Mouse (Mus musculus) stomach, embryonic 16.5 days (tissue): ENCODE measurements around the gene Col5a3. TPM values are rescaled to one million over a fixed set of nuclear protein-coding genes. Genes with fewer than 3 reads are reported as not detected.

Source experiments
- ATAC-seq: fragments of 200-750 bp; cut with Nextera tagmentation; 2 replicates; pipeline ENCODE4 v1.8.0; 2017; ENCODE audit warnings: moderate number of reproducible peaks, moderate TSS enrichment; ENCODE audit not compliant: insufficient read depth, low FRiP score
- H3K27ac ChIP-seq: fragments of 300-500 bp; sonication (generic); 2 replicates; pipeline ENCODE4 v1.5.1; 2014; ENCODE audit warnings: low read length
- H3K27me3 ChIP-seq: fragments of 300-500 bp; sonication (generic); 2 replicates; pipeline ENCODE4 v1.6.1; 2014; ENCODE audit warnings: low read length, control low read depth, mixed read lengths; ENCODE audit not compliant: control insufficient read depth, insufficient read depth
- H3K36me3 ChIP-seq: fragments of 300-500 bp; sonication (generic); 2 replicates; pipeline ENCODE4 v1.6.1; 2014; ENCODE audit warnings: low read length; ENCODE audit not compliant: control insufficient read depth, insufficient read depth
- H3K4me1 ChIP-seq: fragments of 300-500 bp; sonication (generic); 2 replicates; pipeline ENCODE4 v1.6.1; 2014; ENCODE audit warnings: low read length, control low read depth, mixed read lengths; ENCODE audit not compliant: control insufficient read depth, insufficient read depth
- H3K4me2 ChIP-seq: fragments of 300-500 bp; sonication (generic); 2 replicates; pipeline ENCODE4 v1.6.1; 2014; ENCODE audit warnings: low read depth, low read length, mixed read lengths
- H3K4me3 ChIP-seq: fragments of 300-500 bp; sonication (generic); replicated peaks from 2 replicates; pipeline ENCODE4 v1.5.1; 2014; ENCODE audit warnings: mild to moderate bottlenecking, low read length
- H3K9ac ChIP-seq: fragments of 300-500 bp; sonication (generic); 2 replicates; pipeline ENCODE4 v1.6.1; 2014; ENCODE audit warnings: low read length
- H3K9me3 ChIP-seq: fragments of 300-500 bp; sonication (generic); replicated peaks from 2 replicates; pipeline ENCODE4 v1.6.1; 2016; ENCODE audit warnings: low read length, control low read depth; ENCODE audit not compliant: control insufficient read depth
- WGBS: fragments of 180-500 bp; shearing (Covaris S2); extraction: QIAGEN DNeasy Blood & Tissue Kit; methylation state at CpG from one replicate; pipeline ENCODE4 v1.1.7; 2014; 5-methylcytosine and 5-hydroxymethylcytosine counted together
- polyA plus RNA-seq: library from polyadenylated mRNA; unstranded; fragments of >200 nt; fragmentation: Nextera tagmentation; extraction: Ambion mirVana; gene quantifications from 2 replicates; pipeline ENCODE4 v1.2.1, GENCODE M21; 2015

Gene Col5a3
- polyA plus RNA-seq: 3.1 and 3.3 TPM in 2 replicates

DNA sequence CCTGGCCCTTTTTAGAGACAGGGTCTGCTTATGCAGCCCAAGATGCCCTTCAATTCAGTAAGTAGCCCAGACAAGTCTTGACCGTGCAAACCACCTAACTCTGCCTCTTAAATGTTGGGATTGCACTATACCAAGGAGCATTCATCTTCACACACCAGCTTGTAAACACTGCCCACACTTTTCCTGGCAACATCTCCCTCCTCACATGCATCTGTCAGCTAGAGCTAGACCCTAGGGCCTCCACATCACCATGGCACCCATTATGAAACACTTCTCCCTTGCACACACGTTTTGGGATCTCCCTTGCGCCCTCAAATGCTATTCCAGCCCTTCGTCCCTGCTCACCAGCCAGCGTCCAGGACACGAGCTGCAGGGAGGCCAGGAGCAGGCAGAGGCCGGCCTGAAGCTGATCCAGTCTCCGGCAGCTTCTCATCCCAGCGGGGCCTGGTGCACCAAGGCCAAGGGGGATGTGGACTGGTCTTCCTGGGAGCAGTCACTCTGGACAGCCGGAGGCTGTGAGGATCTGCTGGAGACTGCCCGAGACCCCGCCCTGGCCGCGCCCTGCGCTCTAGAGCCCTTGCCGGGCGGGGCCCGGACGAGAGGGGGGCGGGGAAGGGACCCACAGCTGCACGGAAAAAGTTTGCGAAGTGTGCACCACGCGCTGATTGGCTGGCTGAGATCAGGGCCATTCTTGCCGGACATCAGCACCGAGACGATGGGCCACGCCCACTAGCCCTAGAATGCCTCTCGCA, at the start of gene Col5a3:
Gene Col5a3, minus strand, starts transcription at position 547 of the 752 bp plus-strand sequence.
- H3K4me2 ChIP-seq: peak within 1 kb of the TSS; percentile 38
- WGBS: 4% methylated on average over 29 of the region's 29 CpGs
- peak within 1 kb of the TSS; percentile 8 for H3K4me3 ChIP-seq
- no peak within 1 kb of the TSS for H3K9ac ChIP-seq
- ATAC-seq: peak; percentile 82
- no peaks in the 10 kb centered on the region for H3K36me3 ChIP-seq
- peaks cover 5% of the 10 kb centered on the region for H3K4me1 ChIP-seq
- H3K9me3 ChIP-seq: no peaks in the 10 kb centered on the region
- no peak within 1 kb of the TSS for H3K27ac ChIP-seq
- H3K27me3 ChIP-seq: peaks cover 3% of the 10 kb centered on the region; the same call in 1 of the 2 replicates

- 55% methylated on average over 4 of the region's 4 CpGs for WGBS
- ATAC-seq: no peak
- no peak overlapping the region for H3K9ac ChIP-seq
- no peaks in the 10 kb centered on the region for H3K27me3 ChIP-seq
- no peaks in the 10 kb centered on the region for H3K4me1 ChIP-seq
- H3K27ac ChIP-seq: no peak overlapping the region
- no peak overlapping the region for H3K4me3 ChIP-seq
- H3K36me3 ChIP-seq: no peaks in the 10 kb centered on the region
- no peak overlapping the region for H3K4me2 ChIP-seq
- no peaks in the 10 kb centered on the region for H3K9me3 ChIP-seq
Observed at GRCm38 (mm10) chr9:20862225-20862624, 47.4 kb upstream of the Col5a3 start.

GRCm38 (mm10) chr9:20861821-20862220, 47.0 kb upstream of the Col5a3 start:
- H3K4me2 ChIP-seq: no peak overlapping the region
- no peaks in the 10 kb centered on the region for H3K36me3 ChIP-seq
- no peak overlapping the region for H3K4me3 ChIP-seq
- WGBS: 9% methylated on average over 4 of the region's 4 CpGs
- no peak for ATAC-seq
- no peaks in the 10 kb centered on the region for H3K4me1 ChIP-seq
- no peak overlapping the region for H3K27ac ChIP-seq
- no peaks in the 10 kb centered on the region for H3K27me3 ChIP-seq
- H3K9me3 ChIP-seq: no peaks in the 10 kb centered on the region
- no peak overlapping the region for H3K9ac ChIP-seq

GRCm38 (mm10) chr9:20859926-20860325, 45.1 kb upstream of the Col5a3 start:
- Histone ChIP-seq H3K4me1 (no peaks in the 10 kb centered on the region), H3K27me3 (no peaks in the 10 kb centered on the region), H3K4me2 (no peak overlapping the region), H3K4me3 (no peak overlapping the region), H3K9me3 (no peaks in the 10 kb centered on the region), H3K9ac (no peak overlapping the region), H3K36me3 (no peaks in the 10 kb centered on the region), H3K27ac (no peak overlapping the region)
- ATAC-seq: no peak
- 45% methylated on average over 6 of the region's 6 CpGs for WGBS

- ATAC-seq: 0 out of 2 replicates have a peak, but pooled peaks have one; percentile 17
- Histone ChIP-seq H3K36me3 (no peaks in the 10 kb centered on the region), H3K4me3 (no peak overlapping the region), H3K4me2 (no peak overlapping the region), H3K9me3 (no peaks in the 10 kb centered on the region), H3K9ac (no peak overlapping the region), H3K4me1 (no peaks in the 10 kb centered on the region), H3K27me3 (no peaks in the 10 kb centered on the region), H3K27ac (no peak overlapping the region)
- WGBS: 11% methylated on average over 6 of the region's 6 CpGs
Observed at GRCm38 (mm10) chr9:20857131-20857530, 42.3 kb upstream of the Col5a3 start.

DNA sequence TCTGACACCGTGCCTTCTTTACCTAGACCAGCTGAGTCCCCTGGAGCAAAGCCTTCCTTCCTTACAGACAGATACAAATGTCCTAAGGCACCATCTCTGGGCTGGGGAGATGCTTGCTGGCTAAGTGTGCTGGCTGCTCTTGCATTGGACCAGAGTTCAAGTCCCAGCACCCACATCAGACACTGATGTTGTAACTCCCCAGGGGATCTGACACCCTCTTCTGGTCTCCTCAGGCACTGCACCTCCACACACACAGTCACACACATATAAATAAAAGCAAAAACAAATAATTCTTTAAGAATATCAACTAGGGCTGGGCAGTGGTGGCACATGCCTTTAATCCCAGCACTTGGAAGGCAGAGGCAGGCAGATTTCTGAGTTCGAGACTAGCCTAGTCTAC, 35.3 kb upstream of the Col5a3 start:
- Histone ChIP-seq H3K27ac (no peak overlapping the region), H3K36me3 (no peaks in the 10 kb centered on the region), H3K4me1 (no peaks in the 10 kb centered on the region), H3K27me3 (no peaks in the 10 kb centered on the region), H3K9me3 (no peaks in the 10 kb centered on the region), H3K9ac (no peak overlapping the region), H3K4me2 (no peak overlapping the region), H3K4me3 (no peak overlapping the region)
- no peak for ATAC-seq
- 81% methylated on average over 2 of the region's 2 CpGs for WGBS

- H3K4me3 ChIP-seq: no peak overlapping the region
- no peaks in the 10 kb centered on the region for H3K36me3 ChIP-seq
- no peaks in the 10 kb centered on the region for H3K9me3 ChIP-seq
- H3K27ac ChIP-seq: no peak overlapping the region
- H3K4me1 ChIP-seq: no peaks in the 10 kb centered on the region
- H3K27me3 ChIP-seq: no peaks in the 10 kb centered on the region
- 24% methylated on average over 2 of the region's 2 CpGs for WGBS
- H3K9ac ChIP-seq: no peak overlapping the region
- ATAC-seq: no peak
- H3K4me2 ChIP-seq: no peak overlapping the region
Observed at GRCm38 (mm10) chr9:20842670-20843069, 27.8 kb upstream of the Col5a3 start.

DNA sequence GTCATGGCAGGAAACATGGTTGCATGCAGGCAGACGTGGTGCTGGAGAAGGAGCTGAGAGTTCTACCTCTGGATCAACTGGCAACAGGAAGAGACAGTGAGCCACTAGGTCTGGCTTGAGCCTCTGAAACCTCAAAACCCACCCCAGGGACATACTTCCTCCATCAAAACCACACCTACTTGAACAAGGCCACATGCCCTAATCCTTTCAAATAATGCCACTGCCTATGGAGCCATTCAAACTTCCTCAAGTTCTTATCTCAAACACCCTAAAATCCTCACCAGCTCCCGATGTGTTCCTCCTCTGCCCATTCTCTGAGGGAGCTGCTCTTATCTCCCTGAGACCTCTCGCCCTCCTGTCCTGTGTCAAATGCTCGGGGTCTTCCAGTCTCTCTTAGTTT, 27.3 kb upstream of the Col5a3 start:
- ATAC-seq: no peak

DNA sequence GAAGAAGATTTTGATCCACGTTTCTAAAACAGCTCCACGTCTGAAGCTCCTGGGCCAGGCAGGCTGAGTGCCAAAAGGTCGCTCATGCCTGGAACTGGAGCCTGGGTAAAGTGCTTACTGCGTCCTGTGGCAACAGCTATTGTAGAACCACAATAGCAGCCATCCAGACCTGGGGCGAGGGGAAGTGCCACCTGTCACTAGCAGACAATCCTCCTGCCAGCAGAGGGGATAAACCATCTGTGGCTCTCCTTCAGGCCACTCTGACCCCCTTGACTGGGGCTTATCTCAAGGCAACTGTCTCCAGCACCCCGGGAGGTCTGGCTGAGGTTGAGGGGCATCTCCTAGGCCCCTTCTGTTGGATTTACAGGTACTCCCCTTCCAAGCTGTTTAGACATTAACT, 24.1 kb upstream of the Col5a3 start:
- no peak overlapping the region for H3K4me2 ChIP-seq
- 60% methylated on average over 6 of the region's 6 CpGs for WGBS
- no peaks in the 10 kb centered on the region for H3K9me3 ChIP-seq
- H3K36me3 ChIP-seq: no peaks in the 10 kb centered on the region
- H3K4me1 ChIP-seq: no peaks in the 10 kb centered on the region
- no peaks in the 10 kb centered on the region for H3K27me3 ChIP-seq
- H3K4me3 ChIP-seq: no peak overlapping the region
- H3K9ac ChIP-seq: no peak overlapping the region
- H3K27ac ChIP-seq: no peak overlapping the region
- ATAC-seq: no peak

More for the DNA sequence above, 27.3 kb upstream of the Col5a3 start:
- Histone ChIP-seq H3K9me3 (no peaks in the 10 kb centered on the region), H3K36me3 (no peaks in the 10 kb centered on the region), H3K4me3 (no peak overlapping the region), H3K27me3 (no peaks in the 10 kb centered on the region), H3K27ac (no peak overlapping the region), H3K4me2 (no peak overlapping the region), H3K4me1 (no peaks in the 10 kb centered on the region), H3K9ac (no peak overlapping the region)
- 38% methylated on average over 4 of the region's 4 CpGs for WGBS
